Mouse (Mus musculus) CD4-positive, CD25-positive, alpha-beta regulatory T cell, adult 2 months (primary cell): Measurements from ENCODE around the gene Rbm4.
A peak's percentile ranks its signal among the peaks of the same experiment; 100 is the strongest.
"Not testable (repeated sequence)": the region's sequence is repeated elsewhere in the genome, so short reads cannot be mapped to it uniquely, and the experiment has no call there.

Experiments
- DNase-seq: peaks from one replicate; pipeline ENCODE4 v3.0.0-alpha.2; 2012; ENCODE audit warnings: low read depth, low spot score

Rbm4 gene

GRCm38 (mm10) chr19:4797846-4798245, 4.1 kb upstream of the Rbm4 start:
- no peak for DNase-seq

- no peak for DNase-seq
These were observed 2.2 kb upstream of the Rbm4 start for GRCm38 (mm10) chr19:4795929-4796328.

GRCm38 (mm10) chr19:4793281-4793830, 345 bp downstream of the Rbm4 start:
- no peak for DNase-seq

- no peak for DNase-seq
These were observed 7.4 kb downstream of the Rbm4 start for GRCm38 (mm10) chr19:4786313-4786712.

GRCm38 (mm10) chr19:4785206-4785605, 8.5 kb downstream of the Rbm4 start:
- no peak for DNase-seq

- no peak for DNase-seq
These were observed 10.8 kb downstream of the Rbm4 start for GRCm38 (mm10) chr19:4782891-4783290.

GRCm38 (mm10) chr19:4772785-4773184, 20.9 kb downstream of the Rbm4 start:
- no peak for DNase-seq

GRCm38 (mm10) chr19:4767507-4768148, 26.1 kb downstream of the Rbm4 start:
- peak; percentile 10 for DNase-seq

- DNase-seq, result peak; percentile 60
These were observed 30.8 kb downstream of the Rbm4 start for GRCm38 (mm10) chr19:4762876-4763275.

GRCm38 (mm10) chr19:4760544-4760943, 33.2 kb downstream of the Rbm4 start:
- DNase-seq, result not testable (repeated sequence)

GRCm38 (mm10) chr19:4756921-4757320, 36.8 kb downstream of the Rbm4 start:
- no peak for DNase-seq

- peak; percentile 99 for DNase-seq
These were observed 37.3 kb downstream of the Rbm4 start, which contains the start of gene Rbm4b for GRCm38 (mm10) chr19:4756193-4756911. TSS of gene Rbm4b (plus strand) at chr19:4756497.

- DNase-seq, result peak; percentile 94
These were observed 38.0 kb downstream of the Rbm4 start for GRCm38 (mm10) chr19:4755565-4756192.

GRCm38 (mm10) chr19:4749975-4750374, 43.7 kb downstream of the Rbm4 start:
- no peak for DNase-seq

GRCm38 (mm10) chr19:4748493-4748892, 45.2 kb downstream of the Rbm4 start:
- no peak for DNase-seq

GRCm38 (mm10) chr19:4747631-4748312, 45.9 kb downstream of the Rbm4 start:
- no peak for DNase-seq

- no peak for DNase-seq
These were observed 47.1 kb downstream of the Rbm4 start for GRCm38 (mm10) chr19:4746611-4747010.

- DNase-seq, result no peak
These were observed 48.0 kb downstream of the Rbm4 start for GRCm38 (mm10) chr19:4745681-4746080.

GRCm38 (mm10) chr19:4745057-4745456, 48.6 kb downstream of the Rbm4 start:
- no peak for DNase-seq

GRCm38 (mm10) chr19:4744026-4744425, 49.7 kb downstream of the Rbm4 start:
- no peak for DNase-seq

GRCm38 (mm10) chr19:4743524-4743923, 50.2 kb downstream of the Rbm4 start:
- peak; percentile 54 for DNase-seq

GRCm38 (mm10) chr19:4742229-4742628, 51.5 kb downstream of the Rbm4 start:
- DNase-seq, result no peak
